Mouse (Mus musculus): ENCODE measurements around the gene Ppargc1a. TPM values are rescaled to one million over a fixed set of nuclear protein-coding genes. Genes with fewer than 3 reads are reported as not detected.

Ppargc1a gene
- polyA plus RNA-seq, 1 experiment from 2014 or later: 6.1 TPM

- no peak for ATAC-seq (ENCODE audit: insufficient read depth, low FRiP score)
- H3K27ac ChIP-seq (ENCODE audit: low read length): no peak overlapping the region
- no peaks in the 10 kb centered on the region for H3K9me3 ChIP-seq (replicated peaks; ENCODE audit: control insufficient read depth, low read length)
- H3K4me1 ChIP-seq (ENCODE audit: control insufficient read depth, insufficient read depth, low read length): no peaks in the 10 kb centered on the region
- H3K36me3 ChIP-seq (ENCODE audit: control insufficient read depth, insufficient read depth, low read length): no peaks in the 10 kb centered on the region
- no peak overlapping the region for H3K4me2 ChIP-seq (ENCODE audit: low read depth, low read length)
- H3K4me3 ChIP-seq (replicated peaks; ENCODE audit: low read length): no peak overlapping the region
- WGBS: 36% methylated on average over 5 of the region's 5 CpGs
- no peak overlapping the region for H3K9ac ChIP-seq (ENCODE audit: low read length)
- no peaks in the 10 kb centered on the region for H3K27me3 ChIP-seq (ENCODE audit: control insufficient read depth, insufficient read depth, low read length)
Measured at GRCm38 (mm10) chr5:51466036-51466435, 101.5 kb downstream of the Ppargc1a start.

DNA sequence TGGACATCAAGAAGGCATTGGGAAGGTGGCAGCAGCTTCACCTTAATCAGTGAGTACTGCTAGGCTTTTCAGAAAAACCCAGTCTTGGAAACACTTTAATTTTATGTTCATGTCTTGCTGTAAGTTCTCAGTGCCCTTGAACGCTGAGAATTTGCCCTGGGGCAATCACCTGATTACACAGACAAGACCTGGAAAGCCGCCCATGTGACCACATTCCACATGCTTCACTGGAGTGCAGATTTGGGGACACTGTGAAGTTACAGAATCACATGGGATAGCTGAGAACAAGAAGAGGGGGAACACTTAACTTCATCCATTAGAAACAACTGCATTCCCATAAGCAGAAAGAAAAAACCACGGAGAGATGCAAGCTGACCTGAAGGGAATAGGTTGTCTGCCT, 115.5 kb downstream of the Ppargc1a start:
- no peak for ATAC-seq (ENCODE audit: insufficient read depth, low FRiP score)
- Histone ChIP-seq H3K9me3 (replicated peaks; ENCODE audit: control insufficient read depth, low read length) (no peaks in the 10 kb centered on the region), H3K4me3 (replicated peaks; ENCODE audit: low read length) (no peak overlapping the region), H3K27me3 (ENCODE audit: control insufficient read depth, insufficient read depth, low read length) (no peaks in the 10 kb centered on the region), H3K36me3 (ENCODE audit: control insufficient read depth, insufficient read depth, low read length) (no peaks in the 10 kb centered on the region), H3K4me2 (ENCODE audit: low read depth, low read length) (no peak overlapping the region), H3K4me1 (ENCODE audit: control insufficient read depth, insufficient read depth, low read length) (no peaks in the 10 kb centered on the region), H3K27ac (ENCODE audit: low read length) (no peak overlapping the region), H3K9ac (ENCODE audit: low read length) (no peak overlapping the region)
- 77% methylated on average over 3 of the region's 3 CpGs for WGBS

DNA sequence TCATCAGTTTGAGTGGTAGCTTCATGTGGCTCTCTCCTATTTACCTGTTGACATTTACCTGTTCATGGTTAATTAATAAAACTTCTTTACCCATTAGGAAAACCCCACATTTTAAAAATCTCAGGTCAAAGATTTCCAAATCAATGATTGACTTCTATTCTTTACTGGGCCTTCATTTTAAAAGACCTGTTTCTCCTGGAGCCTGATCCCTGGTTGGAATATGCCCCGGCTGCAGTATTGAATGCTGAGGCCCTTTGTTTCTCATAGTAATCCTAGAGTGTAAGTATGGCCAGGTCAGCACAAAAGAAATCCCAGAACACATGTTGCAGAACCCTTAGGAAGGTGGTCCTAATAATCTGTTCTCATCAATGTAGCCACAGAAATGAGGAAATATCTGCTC, 119.9 kb downstream of the Ppargc1a start:
- no peak for ATAC-seq (ENCODE audit: insufficient read depth, low FRiP score)
- WGBS: 94% methylated on average over 1 of the region's 1 CpGs

DNA sequence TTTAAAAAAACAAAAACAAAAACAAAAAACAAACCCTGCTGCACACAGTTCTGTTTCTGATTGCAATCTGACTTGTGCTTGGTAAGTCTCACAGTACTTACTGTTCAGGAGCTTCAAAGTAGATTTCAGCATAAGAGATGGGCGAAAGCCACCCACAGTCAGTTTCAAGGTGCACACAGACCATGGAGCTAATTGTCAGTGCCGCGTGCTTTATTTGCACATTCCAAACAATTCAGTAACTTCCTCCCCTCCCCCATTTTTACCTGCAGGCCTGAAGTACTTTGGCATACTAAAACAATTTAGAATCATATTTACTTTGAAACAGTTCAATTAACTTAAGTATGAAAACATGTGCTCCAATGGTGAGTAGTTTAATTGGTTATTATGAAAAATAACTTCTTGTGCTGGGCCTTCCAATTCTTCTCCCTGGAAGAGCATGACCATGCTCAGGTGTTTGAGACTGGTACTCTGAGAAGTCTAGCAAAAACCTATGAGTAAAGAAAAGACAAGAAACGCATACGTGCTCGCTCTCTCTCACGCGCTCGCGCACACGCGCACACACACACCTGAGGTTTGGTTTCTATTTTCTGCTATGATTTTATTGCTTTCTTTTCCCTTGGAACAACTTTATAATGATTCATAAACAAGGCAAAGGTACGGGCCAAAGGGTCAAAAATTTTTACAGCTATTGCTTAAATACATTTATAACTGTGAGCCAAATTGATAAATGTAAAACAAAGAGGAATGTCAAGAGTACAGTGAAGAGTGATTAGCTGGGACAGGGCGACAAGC, 121.0 kb downstream of the Ppargc1a start:
- Histone ChIP-seq H3K27ac (ENCODE audit: low read length) (no peak overlapping the region), H3K4me3 (replicated peaks; ENCODE audit: low read length) (no peak overlapping the region), H3K4me1 (ENCODE audit: control insufficient read depth, insufficient read depth, low read length) (no peaks in the 10 kb centered on the region), H3K27me3 (ENCODE audit: control insufficient read depth, insufficient read depth, low read length) (no peaks in the 10 kb centered on the region), H3K36me3 (ENCODE audit: control insufficient read depth, insufficient read depth, low read length) (no peaks in the 10 kb centered on the region), H3K9ac (ENCODE audit: low read length) (no peak overlapping the region), H3K9me3 (replicated peaks; ENCODE audit: control insufficient read depth, low read length) (no peaks in the 10 kb centered on the region), H3K4me2 (ENCODE audit: low read depth, low read length) (no peak overlapping the region)
- ATAC-seq (ENCODE audit: insufficient read depth, low FRiP score): no peak
- 83% methylated on average over 14 of the region's 14 CpGs for WGBS

More for the DNA sequence above, 119.9 kb downstream of the Ppargc1a start:
- no peak overlapping the region for H3K4me3 ChIP-seq (replicated peaks; ENCODE audit: low read length)
- H3K27ac ChIP-seq (ENCODE audit: low read length): no peak overlapping the region
- no peak overlapping the region for H3K4me2 ChIP-seq (ENCODE audit: low read depth, low read length)
- H3K9ac ChIP-seq (ENCODE audit: low read length): no peak overlapping the region
- H3K9me3 ChIP-seq (replicated peaks; ENCODE audit: control insufficient read depth, low read length): no peaks in the 10 kb centered on the region
- H3K4me1 ChIP-seq (ENCODE audit: control insufficient read depth, insufficient read depth, low read length): no peaks in the 10 kb centered on the region
- no peaks in the 10 kb centered on the region for H3K36me3 ChIP-seq (ENCODE audit: control insufficient read depth, insufficient read depth, low read length)
- no peaks in the 10 kb centered on the region for H3K27me3 ChIP-seq (ENCODE audit: control insufficient read depth, insufficient read depth, low read length)

DNA sequence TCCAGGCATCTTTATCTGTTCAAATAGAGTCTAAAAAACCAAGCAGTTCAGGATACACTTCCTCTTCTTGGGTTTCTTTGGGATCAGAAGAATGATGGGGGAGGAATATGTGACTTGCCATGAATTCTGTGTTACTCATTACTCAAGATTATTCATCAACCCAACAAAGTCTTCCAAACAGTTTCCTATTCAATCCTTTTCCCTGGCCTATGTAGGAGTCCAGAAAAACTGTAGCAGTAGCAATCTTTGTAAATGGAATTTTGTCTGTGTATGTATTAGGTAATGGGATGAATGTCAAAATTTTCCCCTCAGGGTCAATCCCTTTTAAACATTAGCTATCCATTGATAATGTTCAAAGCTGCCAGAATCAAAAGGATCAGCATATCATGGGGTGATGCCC, 121.8 kb downstream of the Ppargc1a start:
- Histone ChIP-seq H3K4me1 (ENCODE audit: control insufficient read depth, insufficient read depth, low read length) (no peaks in the 10 kb centered on the region), H3K9me3 (replicated peaks; ENCODE audit: control insufficient read depth, low read length) (no peaks in the 10 kb centered on the region), H3K4me3 (replicated peaks; ENCODE audit: low read length) (no peak overlapping the region), H3K27me3 (ENCODE audit: control insufficient read depth, insufficient read depth, low read length) (no peaks in the 10 kb centered on the region), H3K4me2 (ENCODE audit: low read depth, low read length) (no peak overlapping the region), H3K36me3 (ENCODE audit: control insufficient read depth, insufficient read depth, low read length) (no peaks in the 10 kb centered on the region), H3K9ac (ENCODE audit: low read length) (no peak overlapping the region), H3K27ac (ENCODE audit: low read length) (no peak overlapping the region)
- no peak for ATAC-seq (ENCODE audit: insufficient read depth, low FRiP score)

DNA sequence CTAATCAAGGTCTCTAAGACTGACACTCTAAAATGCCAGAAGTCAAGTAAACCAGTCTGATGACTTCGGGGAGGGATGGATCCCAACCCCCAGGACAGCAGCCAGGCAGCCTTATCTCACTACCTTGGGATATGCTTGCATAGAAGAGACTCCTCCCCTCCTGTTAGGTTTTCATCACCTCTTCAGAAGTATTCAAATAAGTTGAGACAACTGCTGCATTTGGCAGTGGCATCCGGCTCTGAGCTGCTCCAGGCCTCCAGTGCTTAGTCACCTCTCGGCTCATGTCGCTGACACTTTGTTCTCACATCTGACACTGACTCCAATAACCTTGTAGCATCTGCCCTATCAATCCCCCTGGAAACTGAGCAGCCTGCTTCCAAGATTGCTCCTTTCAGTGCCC, 127.8 kb downstream of the Ppargc1a start:
- WGBS: 12% methylated on average over 4 of the region's 4 CpGs
- no peaks in the 10 kb centered on the region for H3K36me3 ChIP-seq (ENCODE audit: control insufficient read depth, insufficient read depth, low read length)
- H3K4me2 ChIP-seq (ENCODE audit: low read depth, low read length): no peak overlapping the region
- no peak overlapping the region for H3K4me3 ChIP-seq (replicated peaks; ENCODE audit: low read length)
- H3K27ac ChIP-seq (ENCODE audit: low read length): no peak overlapping the region
- no peaks in the 10 kb centered on the region for H3K4me1 ChIP-seq (ENCODE audit: control insufficient read depth, insufficient read depth, low read length)
- ATAC-seq (ENCODE audit: insufficient read depth, low FRiP score): no peak
- H3K9ac ChIP-seq (ENCODE audit: low read length): no peak overlapping the region
- H3K27me3 ChIP-seq (ENCODE audit: control insufficient read depth, insufficient read depth, low read length): no peaks in the 10 kb centered on the region
- no peaks in the 10 kb centered on the region for H3K9me3 ChIP-seq (replicated peaks; ENCODE audit: control insufficient read depth, low read length)

GRCm38 (mm10) chr5:51433905-51434304, 133.6 kb downstream of the Ppargc1a start:
- Histone ChIP-seq H3K27me3 (ENCODE audit: control insufficient read depth, insufficient read depth, low read length) (no peaks in the 10 kb centered on the region), H3K4me3 (replicated peaks; ENCODE audit: low read length) (no peak overlapping the region), H3K9me3 (replicated peaks; ENCODE audit: control insufficient read depth, low read length) (no peaks in the 10 kb centered on the region), H3K27ac (ENCODE audit: low read length) (no peak overlapping the region), H3K4me2 (ENCODE audit: low read depth, low read length) (no peak overlapping the region), H3K36me3 (ENCODE audit: control insufficient read depth, insufficient read depth, low read length) (no peaks in the 10 kb centered on the region), H3K4me1 (ENCODE audit: control insufficient read depth, insufficient read depth, low read length) (no peaks in the 10 kb centered on the region), H3K9ac (ENCODE audit: low read length) (no peak overlapping the region)
- ATAC-seq (ENCODE audit: insufficient read depth, low FRiP score): no peak
- 70% methylated on average over 5 of the region's 5 CpGs for WGBS

DNA sequence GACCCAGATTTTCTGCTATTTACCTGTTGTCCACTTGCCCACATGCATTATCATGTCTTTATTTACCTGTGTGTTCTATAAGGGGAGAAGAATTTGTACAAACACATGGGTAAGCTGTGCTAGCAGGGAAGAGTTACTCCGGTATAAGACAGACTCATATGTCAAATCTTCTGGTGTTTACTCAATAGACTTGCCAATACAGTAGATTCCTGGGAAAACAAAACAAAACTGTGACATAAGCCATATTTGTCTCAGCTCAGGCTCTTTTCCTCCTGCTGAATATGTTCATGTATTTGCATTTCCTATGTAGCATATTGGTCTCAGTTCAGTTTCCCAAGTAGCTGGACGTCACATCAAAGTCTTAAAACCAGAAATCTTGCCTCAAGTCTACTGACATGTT, 135.0 kb downstream of the Ppargc1a start:
- no peak overlapping the region for H3K27ac ChIP-seq (ENCODE audit: low read length)
- no peaks in the 10 kb centered on the region for H3K4me1 ChIP-seq (ENCODE audit: control insufficient read depth, insufficient read depth, low read length)
- no peaks in the 10 kb centered on the region for H3K36me3 ChIP-seq (ENCODE audit: control insufficient read depth, insufficient read depth, low read length)
- ATAC-seq (ENCODE audit: insufficient read depth, low FRiP score): no peak
- no peaks in the 10 kb centered on the region for H3K9me3 ChIP-seq (replicated peaks; ENCODE audit: control insufficient read depth, low read length)
- no peaks in the 10 kb centered on the region for H3K27me3 ChIP-seq (ENCODE audit: control insufficient read depth, insufficient read depth, low read length)
- H3K4me3 ChIP-seq (replicated peaks; ENCODE audit: low read length): no peak overlapping the region
- H3K9ac ChIP-seq (ENCODE audit: low read length): no peak overlapping the region
- WGBS: 63% methylated on average over 2 of the region's 2 CpGs
- no peak overlapping the region for H3K4me2 ChIP-seq (ENCODE audit: low read depth, low read length)

DNA sequence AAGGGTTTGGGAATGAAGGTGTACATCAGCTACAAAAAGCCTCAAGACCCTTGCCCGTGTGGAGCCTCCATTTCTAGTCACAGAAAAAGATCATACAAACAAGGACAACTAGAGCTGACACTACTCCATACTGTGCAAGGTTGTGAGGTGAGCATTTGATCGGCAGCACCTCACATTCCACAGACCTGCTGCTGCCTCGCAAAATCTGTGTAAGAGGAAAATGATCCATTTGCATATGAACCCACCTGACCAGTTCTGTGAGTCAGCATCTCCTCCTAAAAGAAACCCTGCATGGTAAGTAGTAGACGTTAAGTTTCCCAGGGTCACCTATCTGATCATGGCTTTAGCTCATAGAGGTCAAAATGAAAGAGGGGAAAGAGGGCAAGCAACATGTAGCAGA, 135.5 kb downstream of the Ppargc1a start:
- H3K4me1 ChIP-seq (ENCODE audit: control insufficient read depth, insufficient read depth, low read length): no peaks in the 10 kb centered on the region
- no peak overlapping the region for H3K4me3 ChIP-seq (replicated peaks; ENCODE audit: low read length)
- H3K27me3 ChIP-seq (ENCODE audit: control insufficient read depth, insufficient read depth, low read length): no peaks in the 10 kb centered on the region
- no peak overlapping the region for H3K27ac ChIP-seq (ENCODE audit: low read length)
- no peak overlapping the region for H3K9ac ChIP-seq (ENCODE audit: low read length)
- H3K4me2 ChIP-seq (ENCODE audit: low read depth, low read length): no peak overlapping the region
- no peaks in the 10 kb centered on the region for H3K36me3 ChIP-seq (ENCODE audit: control insufficient read depth, insufficient read depth, low read length)
- no peaks in the 10 kb centered on the region for H3K9me3 ChIP-seq (replicated peaks; ENCODE audit: control insufficient read depth, low read length)
- no peak for ATAC-seq (ENCODE audit: insufficient read depth, low FRiP score)
- WGBS: 51% methylated on average over 4 of the region's 4 CpGs

All from stomach, embryonic 16.5 days (tissue).